ENCODE assay signal across 12 mouse cellular contexts in genomic region chr5:66884505-66884904, GRCm38 (mm10).
"Had no signal": no experiment of that assay in that cellular context is flagged by ENCODE, and none has a peak within 500 bp of the region (broad histone marks: within the 10 kb centered on the region; RNA-seq: fewer than 3 reads in every experiment).

No protein-coding gene starts in this region.

- H3K4me1 ChIP-seq: intestine, embryonic 15.5 days had no signal

- ATAC-seq: intestine, embryonic 15.5 days; midbrain, embryonic 15.5 days had no signal

- H3K4me2 ChIP-seq: intestine, embryonic 15.5 days; limb, embryonic 13.5 days; midbrain, embryonic 15.5 days; neural tube, embryonic 12.5 days had no signal

- H3K9ac ChIP-seq: intestine, embryonic 15.5 days; limb, embryonic 13.5 days; liver, embryonic 14.5 days; midbrain, embryonic 15.5 days; neural tube, embryonic 12.5 days had no signal

- H3K27ac ChIP-seq: intestine, embryonic 15.5 days; layer of hippocampus, adult 2 months; limb, embryonic 13.5 days; liver, embryonic 14.5 days; midbrain, embryonic 10.5 days; midbrain, embryonic 15.5 days; neural tube, embryonic 12.5 days; stomach, postnatal 0 days had no signal

- H3K36me3 ChIP-seq: intestine, embryonic 15.5 days; limb, embryonic 13.5 days; midbrain, embryonic 10.5 days; neural tube, embryonic 12.5 days had no signal

- H3K27me3 ChIP-seq: intestine, embryonic 15.5 days; limb, embryonic 13.5 days; midbrain, embryonic 15.5 days; neural tube, embryonic 12.5 days had no signal

- H3K4me3 ChIP-seq: intestine, embryonic 15.5 days; layer of hippocampus, adult 2 months; limb, embryonic 13.5 days; midbrain, embryonic 10.5 days; midbrain, embryonic 15.5 days; neural tube, embryonic 12.5 days had no signal

- DNase-seq: kidney, adult 18-20 months; kidney, postnatal 10 days; kidney, postnatal 4 days; thymus, postnatal 4 days had no signal
